Mouse (Mus musculus) stomach, embryonic 14.5 days (tissue): ENCODE data around the gene Dtnb. TPM values are rescaled to one million over a fixed set of nuclear protein-coding genes. Genes with fewer than 3 reads are reported as not detected.

Experiments used
- ATAC-seq: fragments of 200-750 bp; cut with Nextera tagmentation; 2 replicates; pipeline ENCODE4 v1.8.0; 2017; ENCODE audit warnings: low read depth, moderate TSS enrichment; ENCODE audit not compliant: insufficient number of reproducible peaks, insufficient read depth, low FRiP score
- H3K27ac ChIP-seq: fragments of 300-500 bp; sonication (generic); 2 replicates; pipeline ENCODE4 v1.5.1; 2014; ENCODE audit warnings: mild to moderate bottlenecking, low read length, moderate library complexity, mixed read lengths
- H3K27me3 ChIP-seq: fragments of 300-500 bp; sonication (generic); 2 replicates; pipeline ENCODE4 v1.6.1; 2014; ENCODE audit warnings: low read length, control low read depth, mixed read lengths; ENCODE audit not compliant: control insufficient read depth, insufficient read depth
- H3K36me3 ChIP-seq: fragments of 300-500 bp; sonication (generic); 2 replicates; pipeline ENCODE4 v1.6.1; 2014; ENCODE audit warnings: mild to moderate bottlenecking, control low read depth, low read length, moderate library complexity, mixed read lengths; ENCODE audit not compliant: control insufficient read depth, insufficient read depth
- H3K4me1 ChIP-seq: fragments of 300-500 bp; sonication (generic); 2 replicates; pipeline ENCODE4 v1.6.1; 2014; ENCODE audit warnings: low read length, control low read depth, mixed read lengths; ENCODE audit not compliant: control insufficient read depth, insufficient read depth
- H3K4me2 ChIP-seq: fragments of 300-500 bp; sonication (generic); replicated peaks from 2 replicates; pipeline ENCODE4 v1.6.1; 2014; ENCODE audit warnings: low read depth, low read length, control low read depth
- H3K4me3 ChIP-seq: fragments of 300-500 bp; sonication (generic); 2 replicates; pipeline ENCODE4 v1.5.1; 2014; ENCODE audit warnings: low read depth, low read length, control low read depth
- H3K9ac ChIP-seq: fragments of 300-500 bp; sonication (generic); replicated peaks from 2 replicates; pipeline ENCODE4 v1.6.1; 2014; ENCODE audit warnings: low read depth, mild to moderate bottlenecking, control low read depth, low read length, moderate library complexity, mixed read lengths
- H3K9me3 ChIP-seq: fragments of 300-500 bp; sonication (generic); 2 replicates; pipeline ENCODE4 v1.6.1; 2016; ENCODE audit warnings: low read depth, low read length, control low read depth; ENCODE audit not compliant: control insufficient read depth
- WGBS: fragments of 180-500 bp; shearing (Covaris S2); extraction: QIAGEN DNeasy Blood & Tissue Kit; methylation state at CpG from one replicate; pipeline ENCODE4 v1.1.7; 2014; 5-methylcytosine and 5-hydroxymethylcytosine counted together
- polyA plus RNA-seq: library from polyadenylated mRNA; unstranded; fragments of >200 nt; fragmentation: Nextera tagmentation; extraction: Ambion mirVana; gene quantifications from 2 replicates; pipeline ENCODE4 v1.2.1, GENCODE M21; 2014

The Dtnb gene
- polyA plus RNA-seq, 1 experiment from 2014 or later: 36.1 TPM

DNA sequence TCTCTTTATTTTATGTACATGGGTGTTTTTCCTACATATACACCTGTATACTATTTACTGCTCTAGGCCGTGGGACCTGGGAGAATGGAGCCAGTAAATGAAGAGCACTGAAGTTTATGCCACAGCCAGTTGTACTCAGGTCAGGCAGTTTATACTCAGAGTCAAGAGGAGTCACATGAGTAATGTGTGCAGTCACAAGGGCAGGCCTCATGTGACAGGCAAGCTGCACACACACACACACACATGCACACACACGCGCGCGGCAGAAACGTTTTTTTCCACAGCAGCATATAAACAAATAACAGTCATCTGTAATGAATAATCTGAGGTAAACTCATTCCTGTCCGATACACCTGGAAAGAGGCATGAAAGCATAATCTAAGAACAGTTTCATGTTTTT is 164.8 kb downstream of the Dtnb start:
- ATAC-seq: no peak
- H3K27ac ChIP-seq: no peak overlapping the region

DNA sequence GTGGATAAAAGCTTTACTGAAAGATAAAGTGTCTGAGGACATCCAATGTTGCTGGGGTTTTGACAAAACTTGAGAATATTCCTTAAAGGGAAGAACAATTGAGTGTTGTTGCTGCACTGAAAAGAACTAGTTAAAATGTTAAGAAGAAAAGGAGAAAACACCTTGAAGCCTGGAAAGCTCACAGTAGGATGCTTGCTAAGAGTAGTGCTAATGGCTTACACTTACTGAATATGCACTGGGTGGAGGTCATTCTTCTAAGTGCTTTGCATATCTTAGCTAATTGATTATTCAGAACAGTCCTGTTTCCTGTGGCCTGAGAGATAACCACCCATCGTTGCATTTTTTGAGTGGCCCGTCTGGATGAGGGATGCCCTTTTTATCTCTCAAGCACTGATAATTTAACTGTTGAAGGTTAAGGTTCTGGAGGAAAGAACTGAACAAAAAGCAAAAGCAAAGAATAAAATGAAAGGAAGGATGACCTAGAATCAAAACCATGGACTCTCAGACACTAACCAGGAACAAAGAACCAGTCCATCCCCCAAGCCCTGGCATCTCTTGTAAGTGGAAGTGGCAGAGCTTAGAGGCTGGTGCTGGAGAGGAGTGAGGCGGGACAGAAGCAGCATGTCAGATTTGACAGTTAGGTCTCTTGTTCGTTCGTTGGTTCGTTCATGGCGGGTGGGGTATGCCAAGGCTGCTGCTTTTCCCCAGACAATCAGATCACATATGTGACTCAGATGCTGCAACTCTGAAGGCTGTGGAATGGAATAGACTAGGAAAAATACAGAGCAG is 166.8 kb downstream of the Dtnb start:
- no peaks in the 10 kb centered on the region for H3K4me1 ChIP-seq
- no peak overlapping the region for H3K4me3 ChIP-seq
- 41% methylated on average over 7 of the region's 7 CpGs for whole genome bisulfite sequencing
- no peak overlapping the region for H3K4me2 ChIP-seq
- no peaks in the 10 kb centered on the region for H3K36me3 ChIP-seq
- no peak overlapping the region for H3K9ac ChIP-seq
- no peaks in the 10 kb centered on the region for H3K9me3 ChIP-seq
- no peak overlapping the region for H3K27ac ChIP-seq
- ATAC-seq: no peak
- H3K27me3 ChIP-seq: no peaks in the 10 kb centered on the region

More for the DNA sequence above, 164.8 kb downstream of the Dtnb start:
- no peak overlapping the region for H3K4me3 ChIP-seq
- WGBS: 60% methylated on average over 7 of the region's 7 CpGs
- H3K36me3 ChIP-seq: no peaks in the 10 kb centered on the region
- no peak overlapping the region for H3K9ac ChIP-seq
- H3K9me3 ChIP-seq: no peaks in the 10 kb centered on the region
- H3K27me3 ChIP-seq: no peaks in the 10 kb centered on the region
- no peaks in the 10 kb centered on the region for H3K4me1 ChIP-seq
- H3K4me2 ChIP-seq: no peak overlapping the region

DNA sequence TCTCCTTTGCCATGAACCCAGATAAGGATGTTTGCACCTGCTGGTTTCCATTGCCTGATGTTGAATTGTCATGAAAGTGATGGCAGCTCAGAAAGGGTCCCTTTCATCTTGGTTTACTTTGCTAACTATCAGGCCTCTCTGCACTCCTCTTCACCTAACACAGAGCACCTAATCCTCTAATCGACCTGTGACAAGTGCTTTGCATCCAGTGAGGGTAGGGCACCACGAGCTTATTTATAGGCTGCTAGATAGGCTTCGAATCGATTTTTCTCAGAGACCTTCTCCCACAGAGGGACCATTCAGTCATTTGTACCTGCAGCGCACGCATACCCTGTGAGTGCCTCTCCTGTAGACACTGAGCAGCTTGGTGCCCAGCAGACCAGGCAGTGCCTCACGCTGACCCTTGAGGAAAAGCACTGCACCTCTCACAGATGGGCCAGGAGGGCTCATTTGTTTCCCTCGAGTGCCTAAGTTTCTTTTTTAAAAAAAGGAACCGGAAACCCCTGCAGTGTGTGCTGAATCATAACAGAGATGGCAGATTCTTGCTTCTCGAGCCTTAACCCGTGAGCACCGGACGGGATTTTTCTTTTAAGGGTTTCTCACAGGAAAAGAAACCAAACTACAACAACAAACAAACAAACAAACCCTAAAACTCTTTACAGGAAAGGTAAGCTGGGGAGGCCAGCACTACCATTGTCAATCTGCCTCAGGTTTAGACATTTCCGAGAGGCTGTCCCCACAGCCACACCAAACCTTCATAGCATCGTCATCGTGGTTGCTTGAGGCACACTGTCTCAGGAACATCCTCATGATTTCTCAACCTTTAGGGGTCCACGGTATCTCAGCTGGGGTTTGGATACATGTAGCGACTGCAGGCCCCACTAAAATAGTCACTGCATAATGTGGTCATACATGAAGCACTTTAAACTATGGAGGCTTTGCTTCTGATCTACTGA is 167.8 kb downstream of the Dtnb start:
- Histone ChIP-seq H3K4me3 (no peak overlapping the region), H3K9ac (no peak overlapping the region), H3K27me3 (no peaks in the 10 kb centered on the region), H3K9me3 (no peaks in the 10 kb centered on the region), H3K36me3 (no peaks in the 10 kb centered on the region), H3K27ac (no peak overlapping the region), H3K4me1 (no peaks in the 10 kb centered on the region), H3K4me2 (no peak overlapping the region)
- ATAC-seq: peak; percentile 72; the same call in 1 of the 2 replicates
- 57% methylated on average over 18 of the region's 18 CpGs for WGBS

DNA sequence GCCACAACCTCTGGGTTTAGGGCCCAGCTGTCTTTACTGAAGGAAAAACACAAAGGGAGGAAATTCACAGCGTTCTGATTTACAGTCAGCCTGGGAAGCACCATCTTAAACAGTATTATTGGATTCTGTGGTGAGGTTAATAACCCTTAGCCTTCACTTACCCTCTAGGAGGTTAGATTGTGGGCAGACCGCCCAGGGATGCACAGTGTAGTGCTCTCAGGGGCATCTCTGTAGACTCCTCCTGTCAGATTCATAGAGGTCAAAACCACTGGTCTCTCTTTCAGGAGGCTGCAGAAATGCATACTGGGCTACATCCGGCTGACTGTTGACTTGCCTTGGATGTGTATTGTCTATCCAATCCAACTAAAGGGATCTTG is 168.5 kb downstream of the Dtnb start:
- H3K27me3 ChIP-seq: no peaks in the 10 kb centered on the region
- H3K36me3 ChIP-seq: no peaks in the 10 kb centered on the region
- H3K9ac ChIP-seq: no peak overlapping the region
- H3K4me2 ChIP-seq: no peak overlapping the region
- no peaks in the 10 kb centered on the region for H3K4me1 ChIP-seq
- ATAC-seq: no peak
- no peak overlapping the region for H3K4me3 ChIP-seq
- H3K27ac ChIP-seq: no peak overlapping the region
- H3K9me3 ChIP-seq: no peaks in the 10 kb centered on the region
- WGBS: 80% methylated on average over 3 of the region's 3 CpGs

DNA sequence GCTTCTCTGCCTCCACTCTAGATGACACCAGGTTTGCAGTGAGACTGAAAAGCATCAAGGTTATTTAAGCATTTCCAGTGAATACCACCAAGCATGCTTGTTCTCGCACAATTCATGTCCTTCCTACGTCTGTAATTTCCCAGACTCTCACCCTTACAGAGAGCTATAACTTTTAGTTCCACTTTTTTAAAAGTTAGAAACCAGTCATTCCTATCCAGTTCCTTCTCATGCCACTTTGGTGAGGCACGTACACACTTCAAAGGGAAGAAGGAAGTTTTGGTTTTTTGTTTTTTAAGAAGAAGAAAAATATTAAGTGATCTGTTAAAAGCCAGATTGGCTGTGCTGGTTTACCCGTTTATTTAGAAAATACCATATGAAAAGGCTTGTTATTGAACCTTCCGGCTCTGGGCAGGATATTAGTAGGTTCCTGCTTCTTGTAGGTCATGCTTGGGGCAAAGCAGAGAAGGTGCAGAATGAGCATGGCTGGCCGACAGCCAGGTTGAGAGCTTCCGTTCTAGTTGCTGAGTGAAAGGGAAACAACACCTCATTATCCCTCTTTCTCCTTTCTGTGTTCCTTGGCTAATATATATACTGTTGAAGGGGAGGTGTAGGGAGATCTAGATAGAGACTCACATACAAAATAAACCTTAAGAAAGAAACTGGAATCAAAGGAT is 173.4 kb downstream of the Dtnb start:
- 65% methylated on average over 7 of the region's 7 CpGs for WGBS
- Histone ChIP-seq H3K4me3 (no peak overlapping the region), H3K27ac (no peak overlapping the region), H3K4me1 (no peaks in the 10 kb centered on the region), H3K36me3 (no peaks in the 10 kb centered on the region), H3K27me3 (no peaks in the 10 kb centered on the region), H3K9me3 (no peaks in the 10 kb centered on the region), H3K4me2 (no peak overlapping the region), H3K9ac (no peak overlapping the region)
- no peak for ATAC-seq

DNA sequence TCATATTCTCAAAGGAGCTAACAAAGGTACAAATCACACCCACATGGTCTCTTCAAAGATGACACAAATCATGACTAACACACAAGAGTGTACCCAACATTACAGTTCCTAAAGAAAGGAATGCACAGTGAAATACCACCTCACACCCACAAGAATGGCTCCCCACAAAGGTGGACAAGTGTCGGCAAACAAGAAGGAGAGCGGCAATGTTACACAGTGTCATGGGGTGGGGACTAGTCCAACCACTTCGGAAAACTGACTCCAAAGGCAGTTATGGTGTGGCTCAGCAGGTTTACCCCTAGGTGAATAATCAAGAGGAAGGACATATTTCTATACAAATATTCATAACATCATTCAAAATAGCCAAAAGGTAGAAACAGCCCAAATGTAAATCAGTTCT is 174.2 kb downstream of the Dtnb start:
- Histone ChIP-seq H3K27me3 (no peaks in the 10 kb centered on the region), H3K9ac (no peak overlapping the region), H3K4me3 (no peak overlapping the region), H3K4me1 (no peaks in the 10 kb centered on the region), H3K4me2 (no peak overlapping the region), H3K27ac (no peak overlapping the region), H3K9me3 (no peaks in the 10 kb centered on the region), H3K36me3 (no peaks in the 10 kb centered on the region)
- no peak for ATAC-seq
- WGBS: 82% methylated on average over 3 of the region's 3 CpGs

DNA sequence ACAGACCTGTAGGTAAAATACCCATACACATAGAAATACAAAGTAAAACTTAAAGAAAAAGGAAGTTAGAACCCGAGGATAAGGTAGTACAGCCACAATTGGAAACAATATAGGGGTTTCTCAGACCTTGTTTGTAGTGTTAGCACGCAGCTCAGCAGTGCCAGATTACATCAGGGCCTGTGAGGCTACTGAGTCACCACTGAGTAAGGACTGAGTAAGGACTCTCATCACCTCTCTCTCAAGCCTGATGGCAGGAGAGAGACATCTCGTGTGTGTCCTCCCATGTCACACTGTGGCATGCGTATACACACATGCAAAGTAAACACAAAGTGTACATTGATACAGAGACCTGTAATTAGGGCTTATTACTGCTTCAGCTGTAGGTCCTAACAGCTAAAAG is 175.4 kb downstream of the Dtnb start:
- H3K9me3 ChIP-seq: no peaks in the 10 kb centered on the region
- no peak for ATAC-seq
- H3K27ac ChIP-seq: no peak overlapping the region
- H3K4me1 ChIP-seq: no peaks in the 10 kb centered on the region
- H3K4me3 ChIP-seq: no peak overlapping the region
- 84% methylated on average over 4 of the region's 4 CpGs for WGBS
- H3K27me3 ChIP-seq: no peaks in the 10 kb centered on the region
- H3K36me3 ChIP-seq: peaks cover 3% of the 10 kb centered on the region; the same call in 1 of the 2 replicates
- H3K4me2 ChIP-seq: no peak overlapping the region
- H3K9ac ChIP-seq: no peak overlapping the region

DNA sequence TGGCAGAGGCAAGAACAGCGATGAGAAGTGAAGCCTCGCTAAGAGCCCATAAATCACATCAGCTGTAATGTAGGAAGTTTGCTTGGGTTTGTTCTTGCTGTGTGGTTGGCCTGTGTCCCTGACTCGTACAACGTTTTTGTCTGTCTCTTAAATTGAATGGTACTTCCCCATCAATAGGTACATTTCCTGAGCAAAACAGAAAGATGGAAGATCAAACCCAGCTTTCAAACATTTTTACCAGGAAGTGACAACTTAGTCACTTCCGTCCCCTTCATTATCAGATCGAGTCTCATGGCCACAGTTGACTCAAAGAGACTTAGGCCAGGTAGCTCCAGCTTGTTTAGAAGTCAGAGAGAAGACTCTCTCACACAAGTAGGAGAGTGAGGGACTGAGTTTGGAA is 183.3 kb downstream of the Dtnb start:
- Histone ChIP-seq H3K4me3 (no peak overlapping the region), H3K27me3 (no peaks in the 10 kb centered on the region), H3K9me3 (no peaks in the 10 kb centered on the region), H3K36me3 (peaks cover 3% of the 10 kb centered on the region; the same call in 1 of the 2 replicates), H3K4me1 (peaks cover 9% of the 10 kb centered on the region), H3K9ac (no peak overlapping the region), H3K27ac (no peak overlapping the region), H3K4me2 (no peak overlapping the region)
- WGBS: 69% methylated on average over 6 of the region's 6 CpGs
- no peak for ATAC-seq
